Mouse (Mus musculus) CH12.LX (cell line): ENCODE measurements around the gene 3110009E18Rik. TPM values are rescaled to one million over a fixed set of nuclear protein-coding genes. Genes with fewer than 3 reads are reported as not detected.
A peak's percentile ranks its signal among the peaks of the same experiment; 100 is the strongest.

Experiments used
- DNase-seq: peaks from one replicate; pipeline ENCODE4 v3.0.0-alpha.2; 2013; ENCODE audit errors: extremely low read depth
- H3K27ac ChIP-seq: 2 replicates; pipeline ENCODE4 v1.5.1; 2012; ENCODE audit warnings: low read depth, mild to moderate bottlenecking, control low read depth, moderate library complexity; ENCODE audit not compliant: insufficient read depth
- H3K27me3 ChIP-seq: replicated peaks from 2 replicates; pipeline ENCODE3; 2012; ENCODE audit warnings: inconsistent platforms
- H3K36me3 ChIP-seq, 2 experiments: replicated peaks in 1 of 2; 2 replicates each; pipeline versions ENCODE3 to v1.6.1; 2012; ENCODE audit warnings: inconsistent platforms in 1 of 2, low read length in 1 of 2, mild to moderate bottlenecking in 1 of 2, mixed read lengths in 1 of 2, moderate library complexity in 1 of 2; ENCODE audit not compliant: control insufficient read depth in 1 of 2, insufficient read depth in 1 of 2
- H3K4me1 ChIP-seq, 2 experiments: 2 replicates each; pipeline ENCODE4 v1.6.1; 2012; ENCODE audit warnings: inconsistent platforms in 1 of 2, moderate library complexity in 1 of 2; ENCODE audit not compliant: insufficient read depth in 2 of 2, control insufficient read depth in 1 of 2
- H3K4me2 ChIP-seq: 2 replicates; pipeline ENCODE4 v1.6.1; 2012; ENCODE audit warnings: low read depth, mild to moderate bottlenecking, control low read depth; ENCODE audit not compliant: poor library complexity, insufficient read depth, severe bottlenecking
- H3K4me3 ChIP-seq, 3 experiments: fragments of 150-350 bp in 1 of 3; sonication (generic) in 1 of 3; replicated peaks in 1 of 3; 2 replicates each; pipeline versions ENCODE3 to v1.5.1; 2011 to 2012; ENCODE audit warnings: low read depth in 2 of 3, low read length in 2 of 3, mild to moderate bottlenecking in 2 of 3, moderate library complexity in 2 of 3, control low read depth in 1 of 3, improper control_type of control experiment in 1 of 3, inconsistent platforms in 1 of 3, mixed read lengths in 1 of 3; ENCODE audit not compliant: poor library complexity in 1 of 3
- H3K79me2 ChIP-seq: replicated peaks from 2 replicates; pipeline ENCODE4 v1.6.1; 2012; ENCODE audit warnings: mild to moderate bottlenecking, moderate library complexity; ENCODE audit not compliant: control insufficient read depth, poor library complexity, insufficient read depth, severe bottlenecking; ENCODE audit errors: extremely low read depth
- H3K9ac ChIP-seq: 2 replicates; pipeline ENCODE4 v1.6.1; 2012; ENCODE audit warnings: low read depth, mild to moderate bottlenecking, control low read depth, moderate library complexity; ENCODE audit not compliant: insufficient read depth
- H3K9me3 ChIP-seq: replicated peaks from 2 replicates; pipeline ENCODE3; 2012; ENCODE audit warnings: low read length, inconsistent platforms, mixed read lengths
- BHLHE40 ChIP-seq: IDR thresholded peaks from 2 replicates; pipeline ENCODE4 v1.6.1; 2011; ENCODE audit warnings: mild to moderate bottlenecking, low read depth, low read length, improper control_type of control experiment
- CHD1 ChIP-seq: IDR thresholded peaks from 2 replicates; pipeline ENCODE4 v1.6.1; 2012; ENCODE audit warnings: low read depth, low read length, improper control_type of control experiment, inconsistent platforms
- CHD2 ChIP-seq: IDR thresholded peaks from 2 replicates; pipeline ENCODE4 v1.6.1; 2011; ENCODE audit warnings: low read length, improper control_type of control experiment
- CTCF ChIP-seq, 2 experiments: IDR thresholded peaks in 1 of 2; conservative IDR thresholded peaks in 1 of 2; 2 replicates each; pipeline ENCODE4 v1.5.1; 2011 to 2012; ENCODE audit warnings: low read depth in 2 of 2, low read length in 2 of 2, improper control_type of control experiment in 1 of 2, inconsistent platforms in 1 of 2, mild to moderate bottlenecking in 1 of 2, moderate library complexity in 1 of 2
- E2F4 ChIP-seq: IDR thresholded peaks from 2 replicates; pipeline ENCODE4 v1.6.1; 2011; ENCODE audit warnings: low read depth, low read length, improper control_type of control experiment; ENCODE audit not compliant: insufficient replicate concordance
- ELF1 ChIP-seq: IDR thresholded peaks from 2 replicates; pipeline ENCODE4 v1.6.1; 2014; ENCODE audit warnings: low read depth, mild to moderate bottlenecking, inconsistent platforms, low read length, improper control_type of control experiment
- EP300 ChIP-seq: IDR thresholded peaks from 2 replicates; pipeline ENCODE4 v1.6.1; 2011; ENCODE audit warnings: low read length, improper control_type of control experiment
- ETS1 ChIP-seq: conservative IDR thresholded peaks from 2 replicates; pipeline ENCODE4 v1.6.1; 2012; ENCODE audit warnings: low read depth, mild to moderate bottlenecking, inconsistent platforms, low read length, improper control_type of control experiment, moderate library complexity
- GABPA ChIP-seq: IDR thresholded peaks from 2 replicates; pipeline ENCODE4 v1.6.1; 2012; ENCODE audit warnings: low read depth, low read length, improper control_type of control experiment, inconsistent platforms; ENCODE audit not compliant: insufficient replicate concordance
- HCFC1 ChIP-seq: IDR thresholded peaks from 2 replicates; pipeline ENCODE4 v1.6.1; 2012; ENCODE audit warnings: low read depth, mild to moderate bottlenecking, inconsistent platforms, low read length, improper control_type of control experiment
- IRF4 ChIP-seq: IDR thresholded peaks from 2 replicates; pipeline ENCODE4 v1.6.1; 2014; ENCODE audit warnings: low read depth, mild to moderate bottlenecking, inconsistent platforms, low read length, improper control_type of control experiment
- JUN ChIP-seq: IDR thresholded peaks from 2 replicates; pipeline ENCODE4 v1.6.1; 2011; ENCODE audit warnings: low read depth, mild to moderate bottlenecking, low read length, improper control_type of control experiment, moderate library complexity; ENCODE audit not compliant: insufficient read depth
- JUND ChIP-seq: conservative IDR thresholded peaks from 2 replicates; pipeline ENCODE4 v1.6.1; 2011; ENCODE audit warnings: low read depth, low read length, improper control_type of control experiment
- KAT2A ChIP-seq: IDR thresholded peaks from 2 replicates; pipeline ENCODE4 v1.6.1; 2012; ENCODE audit warnings: low read length, improper control_type of control experiment, inconsistent platforms; ENCODE audit not compliant: insufficient replicate concordance
- MAFK ChIP-seq: IDR thresholded peaks from 2 replicates; pipeline ENCODE4 v1.6.1; 2011; ENCODE audit warnings: low read length, improper control_type of control experiment; ENCODE audit not compliant: insufficient replicate concordance
- MAX ChIP-seq: IDR thresholded peaks from 2 replicates; pipeline ENCODE4 v1.6.1; 2011; ENCODE audit warnings: low read length, improper control_type of control experiment
- MAZ ChIP-seq: IDR thresholded peaks from 2 replicates; pipeline ENCODE4 v1.6.1; 2012; ENCODE audit warnings: low read depth, mild to moderate bottlenecking, inconsistent platforms, low read length, improper control_type of control experiment, moderate library complexity
- MEF2A ChIP-seq: IDR thresholded peaks from 2 replicates; pipeline ENCODE4 v1.6.1; 2014; ENCODE audit warnings: low read depth, mild to moderate bottlenecking, inconsistent platforms, low read length, improper control_type of control experiment, borderline replicate concordance
- MXI1 ChIP-seq: IDR thresholded peaks from 2 replicates; pipeline ENCODE4 v1.6.1; 2011; ENCODE audit warnings: mild to moderate bottlenecking, low read depth, low read length, improper control_type of control experiment
- MYC ChIP-seq: IDR thresholded peaks from 2 replicates; pipeline ENCODE4 v1.6.1; 2011; ENCODE audit warnings: low read depth, mild to moderate bottlenecking, improper control_type of control experiment, low read length
- NELFE ChIP-seq: IDR thresholded peaks from 2 replicates; pipeline ENCODE4 v1.6.1; 2011; ENCODE audit warnings: low read depth, low read length, improper control_type of control experiment
- NRF1 ChIP-seq: IDR thresholded peaks from 2 replicates; pipeline ENCODE4 v1.6.1; 2014; ENCODE audit warnings: low read depth, mild to moderate bottlenecking, inconsistent platforms, low read length, improper control_type of control experiment, moderate library complexity
- PAX5 ChIP-seq: IDR thresholded peaks from 2 replicates; pipeline ENCODE4 v1.6.1; 2012; ENCODE audit warnings: low read length, inconsistent platforms, mixed read lengths
- POLR2A ChIP-seq: IDR thresholded peaks from 2 replicates; pipeline ENCODE4 v1.6.1; 2011; ENCODE audit warnings: low read depth, mild to moderate bottlenecking, improper control_type of control experiment, low read length
- POLR2AphosphoS2 ChIP-seq: IDR thresholded peaks from 2 replicates; pipeline ENCODE4 v1.6.1; 2011; ENCODE audit warnings: low read depth, low read length, improper control_type of control experiment
- RAD21 ChIP-seq: IDR thresholded peaks from 2 replicates; pipeline ENCODE4 v1.6.1; 2011; ENCODE audit warnings: low read depth, mild to moderate bottlenecking, low read length, improper control_type of control experiment, moderate library complexity
- RCOR1 ChIP-seq: conservative IDR thresholded peaks from 2 replicates; pipeline ENCODE4 v1.6.1; 2012; ENCODE audit warnings: low read depth, mild to moderate bottlenecking, inconsistent platforms, low read length, improper control_type of control experiment
- SIN3A ChIP-seq: IDR thresholded peaks from 2 replicates; pipeline ENCODE4 v1.6.1; 2012; ENCODE audit warnings: low read length, improper control_type of control experiment, inconsistent platforms
- SMC3 ChIP-seq: IDR thresholded peaks from 2 replicates; pipeline ENCODE4 v1.6.1; 2011; ENCODE audit warnings: low read depth, low read length, improper control_type of control experiment
- TBP ChIP-seq: conservative IDR thresholded peaks from 2 replicates; pipeline ENCODE4 v1.6.1; 2011; ENCODE audit warnings: low read depth, low read length, improper control_type of control experiment
- TCF12 ChIP-seq: IDR thresholded peaks from 2 replicates; pipeline ENCODE4 v1.6.1; 2014; ENCODE audit warnings: low read depth, mild to moderate bottlenecking, inconsistent platforms, low read length, improper control_type of control experiment
- UBTF ChIP-seq: IDR thresholded peaks from 2 replicates; pipeline ENCODE4 v1.6.1; 2012; ENCODE audit warnings: low read depth, mild to moderate bottlenecking, inconsistent platforms, low read length, improper control_type of control experiment, moderate library complexity
- USF1 ChIP-seq: IDR thresholded peaks from 2 replicates; pipeline ENCODE4 v1.6.1; 2014; ENCODE audit warnings: low read depth, mild to moderate bottlenecking, inconsistent platforms, low read length, improper control_type of control experiment
- USF2 ChIP-seq: conservative IDR thresholded peaks from 2 replicates; pipeline ENCODE4 v1.6.1; 2011; ENCODE audit warnings: low read depth, low read length, improper control_type of control experiment
- ZC3H11A ChIP-seq: IDR thresholded peaks from 2 replicates; pipeline ENCODE4 v1.6.1; 2012; ENCODE audit warnings: low read depth, mild to moderate bottlenecking, inconsistent platforms, low read length, improper control_type of control experiment
- ZMIZ1 ChIP-seq: IDR thresholded peaks from 2 replicates; pipeline ENCODE4 v1.6.1; 2012; ENCODE audit warnings: low read depth, mild to moderate bottlenecking, inconsistent platforms, low read length, improper control_type of control experiment
- ZNF384 ChIP-seq: IDR thresholded peaks from 2 replicates; pipeline ENCODE4 v1.6.1; 2012; ENCODE audit warnings: low read depth, low read length, improper control_type of control experiment, inconsistent platforms
- dilution Hi-C: fragments of 300-500 bp; cut with MboI; formaldehyde crosslinking; loops from 2 replicates; pipeline ENCODE4 v1.14.3; 2020; ENCODE audit warnings: low sequenced_read_pairs; ENCODE audit not compliant: extremely low pct_unique_long_range_greater_than_20kb, extremely low pct_ligation_motif_present
- in situ Hi-C: fragments of 300-500 bp; cut with MboI; formaldehyde crosslinking; loops from 3 replicates; pipeline ENCODE4 v1.14.3; 2019; ENCODE audit warnings: low sequenced_read_pairs, low pct_ligation_motif_present, low pct_unique_long_range_greater_than_20kb, mixed read lengths
- polyA plus RNA-seq: library from polyadenylated mRNA; unstranded; fragments of >175 nt; gene quantifications from 2 replicates; pipeline ENCODE4 v1.2.1, GENCODE M21; 2012; ENCODE audit warnings: low read depth; ENCODE audit not compliant: insufficient read length
- total RNA-seq, 2 experiments: library from RNA; depleted of rRNA; stranded (reverse); fragments of 300-350 nt in 1 of 2; fragments of >200 nt in 1 of 2; gene quantifications; 2 replicates each; pipeline ENCODE4 v1.2.3; 2012 to 2014

Gene 3110009E18Rik
- total RNA-seq (2012; rRNA removed) (2.7 and 3.3 TPM in 2 replicates), total RNA-seq (2014; rRNA removed) (4.1 and 4.6 TPM in 2 replicates), polyA plus RNA-seq (4.4 and 5.9 TPM in 2 replicates)

DNA sequence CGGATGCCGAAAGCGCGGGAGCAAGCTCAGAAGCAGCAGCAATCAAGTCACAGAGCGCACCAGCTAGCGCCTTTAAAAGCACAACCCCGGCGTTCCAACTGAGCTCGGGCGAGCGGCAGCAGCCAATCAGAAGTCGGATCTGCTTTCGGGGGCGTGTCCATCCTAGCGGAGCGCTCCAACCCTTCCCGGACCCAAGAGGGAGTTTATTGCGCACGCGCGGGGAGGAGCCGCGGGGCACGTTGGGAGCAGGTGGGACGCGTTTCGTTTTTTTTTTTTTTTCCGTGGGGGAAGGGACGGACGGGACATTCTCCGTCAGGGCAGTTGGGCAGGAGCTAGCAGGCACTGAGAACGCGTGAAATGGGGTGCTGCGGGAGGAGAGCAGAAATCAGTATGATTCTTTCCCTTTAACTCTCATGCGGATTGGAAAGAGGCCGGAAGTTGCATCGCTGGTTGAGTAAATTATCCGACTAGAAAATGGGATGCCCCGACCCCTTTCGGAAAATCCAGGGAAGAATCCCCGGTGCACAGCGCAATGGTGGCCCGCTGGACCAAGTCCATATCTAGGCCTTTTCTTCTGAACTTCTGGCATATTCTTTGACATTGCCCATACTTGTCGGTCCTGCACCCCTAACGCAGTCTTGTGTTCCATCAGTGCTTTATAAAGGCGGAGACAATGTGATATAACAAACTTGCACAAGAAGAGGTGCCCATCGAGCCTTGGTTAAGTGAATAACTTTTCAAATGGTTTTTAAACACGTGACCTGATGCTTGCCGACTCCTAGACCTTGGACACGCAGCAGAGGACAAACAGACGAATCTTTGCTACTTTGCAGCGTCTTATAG lies at the start of gene 3110009E18Rik, which contains the start of gene Dbi:
Gene 3110009E18Rik (plus strand): TSS at position 219 of the 843 bp plus-strand sequence.
Gene Dbi (minus strand): TSS at position 110 of the 843 bp plus-strand sequence.
- Histone ChIP-seq H3K4me2 (peak within 1 kb of the TSS; percentile 82), H3K9me3 (peaks cover under 1% of the 10 kb centered on the region), H3K27ac (peak within 1 kb of the TSS; percentile 53; the same call in 1 of the 2 replicates), H3K79me2 (peaks cover 5% of the 10 kb centered on the region; the same call in 1 of the 2 replicates), H3K27me3 (no peaks in the 10 kb centered on the region), H3K9ac (peak within 1 kb of the TSS; percentile 78), H3K36me3 (peaks cover 9 to 36% of the 10 kb centered on the region in 2 experiments), H3K4me1 (peaks cover 14 to 37% of the 10 kb centered on the region in 2 experiments), H3K4me3 (peak within 1 kb of the TSS; percentile 79 to 87 (median 81))
- TF ChIP-seq IRF4 (peak; percentile 85), SMC3 (no peak), MXI1 (peak; percentile 69), MAZ (peak; percentile 70; the same call in 1 of the 2 replicates), ZC3H11A (no peak), CHD2 (peak; percentile 94), MAFK (no peak), MYC (peak; percentile 89), USF1 (peak; percentile 58), MEF2A (peak; percentile 57), KAT2A (0 out of 2 replicates have a peak, but pooled peaks have one; percentile 60), NRF1 (peak; percentile 99), ZMIZ1 (peak; percentile 97), ETS1 (peak; percentile 68), POLR2AphosphoS2 (peak; percentile 93), EP300 (0 out of 2 replicates have a peak, but pooled peaks have one; percentile 54), SIN3A (peak; percentile 94), POLR2A (peak; percentile 100), RCOR1 (no peak), TCF12 (peak; percentile 93), TBP (peak; percentile 96), CTCF (conservative IDR thresholded peaks at IDR 0.05 in 1 of 2, IDR thresholded peaks at IDR 0.05 in 1 of 2; ENCODE audit: low read depth in 2 of 2, low read length in 2 of 2) (no peak), PAX5 (no peak), E2F4 (no peak), HCFC1 (peak; percentile 75), RAD21 (no peak), UBTF (no peak), JUN (no peak), NELFE (peak; percentile 94), BHLHE40 (peak; percentile 81), USF2 (peak; percentile 57), MAX (peak; percentile 69), ELF1 (peak; percentile 77), CHD1 (peak; percentile 65), ZNF384 (peak; percentile 100), JUND (no peak), GABPA (no peak)
- dilution Hi-C loops = no loop called here
- peak; percentile 99 for DNase-seq
- in situ Hi-C loops = no loop called here
